Mouse (Mus musculus): Measurements from ENCODE around the gene Gm17267. TPM values are rescaled to one million over a fixed set of nuclear protein-coding genes. Genes with fewer than 3 reads are reported as not detected.
"Not testable (repeated sequence)": the region's sequence is repeated elsewhere in the genome, so short reads cannot be mapped to it uniquely, and the experiment has no call there.

The Gm17267 gene
- polyA plus RNA-seq (2015; fragmentation: Nextera tagmentation; extraction: Ambion mirVana), result not detected in 2 replicates

DNA sequence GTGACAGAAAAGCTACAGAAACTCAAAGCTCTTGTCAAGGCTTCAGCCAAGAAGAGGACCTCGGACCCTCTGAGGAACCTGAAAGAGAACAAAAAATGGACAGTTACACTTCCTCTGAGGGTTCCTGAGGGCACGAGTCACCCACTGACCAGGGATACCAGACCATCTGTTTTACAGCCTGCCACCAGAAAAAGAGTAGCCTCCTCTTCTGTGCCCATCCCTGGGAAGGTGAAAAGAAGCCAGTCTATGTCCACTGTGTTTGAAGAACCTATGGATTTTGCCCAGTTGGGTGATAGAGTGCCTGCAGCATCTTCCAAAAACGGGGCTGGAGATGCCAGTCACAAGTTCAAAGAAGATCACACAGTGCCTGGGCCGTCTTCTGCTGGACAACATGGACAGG, at the start of gene Gm17267:
Gene Gm17267, plus strand, starts transcription at position 301 of the 400 bp plus-strand sequence.
- H3K9ac ChIP-seq (ENCODE audit: low read depth, low read length); H3K9me3 ChIP-seq (ENCODE audit: control insufficient read depth, low read length); H3K4me3 ChIP-seq (ENCODE audit: low read length); H3K27me3 ChIP-seq (replicated peaks; ENCODE audit: control insufficient read depth, insufficient read depth, low read length); H3K36me3 ChIP-seq (ENCODE audit: control insufficient read depth, insufficient read depth, low read length); H3K4me1 ChIP-seq (ENCODE audit: control insufficient read depth, insufficient read depth, low read length); H3K27ac ChIP-seq (ENCODE audit: low read length); ATAC-seq; H3K4me2 ChIP-seq (ENCODE audit: low read depth, low read length): not testable (repeated sequence)
- WGBS, result no CpG with 5 or more reads among the region's 4 CpGs

All from intestine, embryonic 16.5 days (tissue).